Mouse (Mus musculus) megakaryocyte, embryonic 14.5 days (primary cell): ENCODE data around the gene Arv1. TPM values are rescaled to one million over a fixed set of nuclear protein-coding genes. Genes with fewer than 3 reads are reported as not detected.

Source experiments
- H3K27me3 ChIP-seq: replicated peaks from 2 replicates; pipeline ENCODE3; 2012; ENCODE audit warnings: inconsistent platforms
- H3K36me3 ChIP-seq: replicated peaks from 2 replicates; pipeline ENCODE3; 2012; ENCODE audit warnings: low read length, inconsistent platforms, mixed read lengths
- H3K4me1 ChIP-seq: 2 replicates; pipeline ENCODE4 v1.6.1; 2012; ENCODE audit warnings: inconsistent platforms
- H3K4me3 ChIP-seq: replicated peaks from 2 replicates; pipeline ENCODE3; 2012; ENCODE audit warnings: moderate library complexity, mild to moderate bottlenecking, inconsistent platforms
- H3K9me3 ChIP-seq: 2 replicates; pipeline ENCODE4 v1.6.1; 2012; ENCODE audit warnings: inconsistent platforms
- FLI1 ChIP-seq: IDR thresholded peaks from 2 replicates; pipeline ENCODE4 v1.6.1; 2012; ENCODE audit warnings: low read length, inconsistent platforms, mixed read lengths
- GATA1 ChIP-seq: IDR thresholded peaks from 3 replicates; pipeline ENCODE4 v1.6.1; 2012; ENCODE audit warnings: mixed read lengths, low read length, inconsistent platforms, borderline replicate concordance
- polyA plus RNA-seq: library from polyadenylated mRNA; stranded (reverse); fragments of >175 nt; gene quantifications from 2 replicates; pipeline ENCODE4 v1.2.3, GENCODE M21; 2012; ENCODE audit warnings: low replicate concordance; ENCODE audit not compliant: insufficient read depth

The Arv1 gene
- polyA plus RNA-seq, 1 experiment, result 3.8 TPM

GRCm38 (mm10) chr8:124720938-124721861 is 739 bp upstream of the Arv1 start:
- Histone ChIP-seq H3K4me3 (peak overlapping the region; percentile 95), H3K9me3 (no peaks in the 10 kb centered on the region), H3K36me3 (peaks cover 20% of the 10 kb centered on the region), H3K4me1 (peaks cover 30% of the 10 kb centered on the region), H3K27me3 (no peaks in the 10 kb centered on the region)
- TF ChIP-seq FLI1 (no peak), GATA1 (no peak)

GRCm38 (mm10) chr8:124724301-124724700 is 2.4 kb downstream of the Arv1 start:
- H3K4me1 ChIP-seq, result peaks cover 28% of the 10 kb centered on the region
- H3K27me3 ChIP-seq, result no peaks in the 10 kb centered on the region
- no peak overlapping the region for H3K4me3 ChIP-seq
- H3K36me3 ChIP-seq, result peaks cover 39% of the 10 kb centered on the region
- TF ChIP-seq GATA1 (no peak), FLI1 (no peak)
- no peaks in the 10 kb centered on the region for H3K9me3 ChIP-seq

- peaks cover 3% of the 10 kb centered on the region; the same call in 1 of the 2 replicates for H3K9me3 ChIP-seq
- peaks cover 8% of the 10 kb centered on the region for H3K4me1 ChIP-seq
- peaks cover 93% of the 10 kb centered on the region for H3K36me3 ChIP-seq
- no peak for TF ChIP-seq FLI1
- no peak for TF ChIP-seq GATA1
- no peaks in the 10 kb centered on the region for H3K27me3 ChIP-seq
- H3K4me3 ChIP-seq, result peak overlapping the region; percentile 46
Observed at GRCm38 (mm10) chr8:124732828-124733227, 10.9 kb downstream of the Arv1 start.

GRCm38 (mm10) chr8:124735371-124735911 is 13.5 kb downstream of the Arv1 start:
- H3K4me1 ChIP-seq, result peaks cover 8% of the 10 kb centered on the region
- H3K9me3 ChIP-seq, result peaks cover 3% of the 10 kb centered on the region; the same call in 1 of the 2 replicates
- peaks cover 91% of the 10 kb centered on the region for H3K36me3 ChIP-seq
- H3K4me3 ChIP-seq, result no peak overlapping the region
- no peaks in the 10 kb centered on the region for H3K27me3 ChIP-seq
- TF ChIP-seq FLI1 (no peak), GATA1 (no peak)

- no peaks in the 10 kb centered on the region for H3K4me1 ChIP-seq
- H3K27me3 ChIP-seq, result peaks cover 14% of the 10 kb centered on the region
- peaks cover under 1% of the 10 kb centered on the region; the same call in 1 of the 2 replicates for H3K9me3 ChIP-seq
- peaks cover 65% of the 10 kb centered on the region for H3K36me3 ChIP-seq
- TF ChIP-seq FLI1 (no peak), GATA1 (no peak)
- H3K4me3 ChIP-seq, result no peak overlapping the region
Observed at GRCm38 (mm10) chr8:124739268-124739667, 17.3 kb downstream of the Arv1 start.

- Histone ChIP-seq H3K27me3 (peaks cover 68% of the 10 kb centered on the region), H3K4me1 (peaks cover 14% of the 10 kb centered on the region), H3K36me3 (peaks cover under 1% of the 10 kb centered on the region), H3K4me3 (no peak overlapping the region), H3K9me3 (peaks cover 13% of the 10 kb centered on the region)
- TF ChIP-seq FLI1 (no peak), GATA1 (no peak)
Observed at GRCm38 (mm10) chr8:124746661-124747060, 24.7 kb downstream of the Arv1 start.

GRCm38 (mm10) chr8:124751191-124751590 is 29.3 kb downstream of the Arv1 start:
- Histone ChIP-seq H3K4me3 (peak overlapping the region; percentile 90), H3K4me1 (peaks cover 19% of the 10 kb centered on the region), H3K36me3 (no peaks in the 10 kb centered on the region), H3K27me3 (peaks cover 87% of the 10 kb centered on the region), H3K9me3 (peaks cover 13% of the 10 kb centered on the region)
- TF ChIP-seq GATA1 (no peak), FLI1 (no peak)

- H3K27me3 ChIP-seq, result peaks cover 86% of the 10 kb centered on the region
- peak within 1 kb of the TSS; percentile 90 for H3K4me3 ChIP-seq
- H3K9me3 ChIP-seq, result peaks cover 13% of the 10 kb centered on the region
- no peak for TF ChIP-seq FLI1
- TF ChIP-seq GATA1, result no peak
- H3K4me1 ChIP-seq, result peaks cover 15% of the 10 kb centered on the region
- no peaks in the 10 kb centered on the region for H3K36me3 ChIP-seq
Observed at GRCm38 (mm10) chr8:124751709-124752173, 29.8 kb downstream of the Arv1 start, which contains the start of gene Fam89a. Fam89a (minus strand) TSS chr8:124751832.

- Histone ChIP-seq H3K4me1 (peaks cover 15% of the 10 kb centered on the region), H3K36me3 (no peaks in the 10 kb centered on the region), H3K4me3 (no peak overlapping the region), H3K9me3 (peaks cover 13% of the 10 kb centered on the region), H3K27me3 (peaks cover 85% of the 10 kb centered on the region)
- no peak for TF ChIP-seq GATA1
- no peak for TF ChIP-seq FLI1
Observed at GRCm38 (mm10) chr8:124752325-124752862, 30.5 kb downstream of the Arv1 start.
